Mouse (Mus musculus): ENCODE measurements around the gene Sytl5. TPM values are rescaled to one million over a fixed set of nuclear protein-coding genes. Genes with fewer than 3 reads are reported as not detected.

Sytl5 gene
- polyA plus RNA-seq (2015; fragmentation: Nextera tagmentation; extraction: Ambion mirVana), result 0.21 TPM in 2 replicates

- Histone ChIP-seq H3K36me3 (no peaks in the 10 kb centered on the region), H3K4me3 (no peak within 1 kb of the TSS), H3K9me3 (no peaks in the 10 kb centered on the region), H3K27me3 (no peaks in the 10 kb centered on the region), H3K27ac (replicated peaks) (no peak within 1 kb of the TSS), H3K4me2 (no peak within 1 kb of the TSS), H3K9ac (no peak within 1 kb of the TSS), H3K4me1 (replicated peaks) (no peaks in the 10 kb centered on the region)
- ATAC-seq (ENCODE audit: low read depth), result no peak
- WGBS, result 76% methylated on average over 2 of the region's 2 CpGs
These were observed at the start of gene Sytl5 for GRCm38 (mm10) chrX:9885322-9885721. TSS of gene Sytl5 (plus strand) at chrX:9885622.

GRCm38 (mm10) chrX:9846628-9847027 lies 38.8 kb upstream of the Sytl5 start, which contains the start of gene Hypm:
TSS of gene Hypm (plus strand) at chrX:9846928.
- Histone ChIP-seq H3K4me2 (no peak within 1 kb of the TSS), H3K27me3 (no peaks in the 10 kb centered on the region), H3K9me3 (no peaks in the 10 kb centered on the region), H3K9ac (no peak within 1 kb of the TSS), H3K27ac (replicated peaks) (no peak within 1 kb of the TSS), H3K36me3 (no peaks in the 10 kb centered on the region), H3K4me1 (replicated peaks) (no peaks in the 10 kb centered on the region), H3K4me3 (no peak within 1 kb of the TSS)
- ATAC-seq (ENCODE audit: low read depth), result no peak
- 88% methylated on average over 3 of the region's 3 CpGs for WGBS

GRCm38 (mm10) chrX:9849403-9849802 lies 36.0 kb upstream of the Sytl5 start, which contains the start of gene H2al3:
TSS of gene H2al3 (plus strand) at chrX:9849703.
- Histone ChIP-seq H3K4me1 (replicated peaks) (no peaks in the 10 kb centered on the region), H3K9ac (no peak within 1 kb of the TSS), H3K27ac (replicated peaks) (no peak within 1 kb of the TSS), H3K4me3 (no peak within 1 kb of the TSS), H3K27me3 (no peaks in the 10 kb centered on the region), H3K36me3 (no peaks in the 10 kb centered on the region), H3K9me3 (no peaks in the 10 kb centered on the region), H3K4me2 (no peak within 1 kb of the TSS)
- no peak for ATAC-seq (ENCODE audit: low read depth)
- 15% methylated on average over 1 of the region's 1 CpGs for WGBS

- no peaks in the 10 kb centered on the region for H3K36me3 ChIP-seq
- no peak overlapping the region for H3K27ac ChIP-seq (replicated peaks)
- H3K4me1 ChIP-seq (replicated peaks), result no peaks in the 10 kb centered on the region
- H3K9ac ChIP-seq, result no peak overlapping the region
- H3K4me3 ChIP-seq, result no peak overlapping the region
- no peaks in the 10 kb centered on the region for H3K9me3 ChIP-seq
- WGBS, result 93% methylated on average over 2 of the region's 2 CpGs
- H3K27me3 ChIP-seq, result no peaks in the 10 kb centered on the region
- H3K4me2 ChIP-seq, result no peak overlapping the region
- no peak for ATAC-seq (ENCODE audit: low read depth)
These were observed 23.6 kb upstream of the Sytl5 start for GRCm38 (mm10) chrX:9861859-9862258.

GRCm38 (mm10) chrX:9875519-9875918 lies 9.9 kb upstream of the Sytl5 start:
- Histone ChIP-seq H3K4me2 (no peak overlapping the region), H3K27me3 (no peaks in the 10 kb centered on the region), H3K9me3 (no peaks in the 10 kb centered on the region), H3K27ac (replicated peaks) (no peak overlapping the region), H3K36me3 (no peaks in the 10 kb centered on the region), H3K4me3 (no peak overlapping the region), H3K4me1 (replicated peaks) (no peaks in the 10 kb centered on the region), H3K9ac (no peak overlapping the region)
- WGBS, result 100% methylated on average over 2 of the region's 2 CpGs
- no peak for ATAC-seq (ENCODE audit: low read depth)

- Histone ChIP-seq H3K9me3 (no peaks in the 10 kb centered on the region), H3K9ac (no peak overlapping the region), H3K27me3 (no peaks in the 10 kb centered on the region), H3K36me3 (no peaks in the 10 kb centered on the region), H3K4me1 (replicated peaks) (no peaks in the 10 kb centered on the region), H3K4me2 (no peak overlapping the region), H3K4me3 (no peak overlapping the region), H3K27ac (replicated peaks) (no peak overlapping the region)
- ATAC-seq (ENCODE audit: low read depth), result no peak
- WGBS, result 53% methylated on average over 2 of the region's 2 CpGs
These were observed 24.1 kb downstream of the Sytl5 start for GRCm38 (mm10) chrX:9909572-9909971.

- Histone ChIP-seq H3K4me2 (no peak overlapping the region), H3K9ac (no peak overlapping the region), H3K27me3 (no peaks in the 10 kb centered on the region), H3K4me3 (no peak overlapping the region), H3K27ac (replicated peaks) (no peak overlapping the region), H3K4me1 (replicated peaks) (no peaks in the 10 kb centered on the region), H3K36me3 (no peaks in the 10 kb centered on the region), H3K9me3 (no peaks in the 10 kb centered on the region)
- ATAC-seq (ENCODE audit: low read depth), result no peak
These were observed 48.4 kb downstream of the Sytl5 start for GRCm38 (mm10) chrX:9933839-9934238.

GRCm38 (mm10) chrX:9984094-9984669 lies 98.8 kb downstream of the Sytl5 start:
- Histone ChIP-seq H3K27ac (replicated peaks) (no peak overlapping the region), H3K4me1 (replicated peaks) (no peaks in the 10 kb centered on the region), H3K4me2 (no peak overlapping the region), H3K9me3 (no peaks in the 10 kb centered on the region), H3K36me3 (no peaks in the 10 kb centered on the region), H3K9ac (no peak overlapping the region), H3K27me3 (no peaks in the 10 kb centered on the region), H3K4me3 (no peak overlapping the region)
- ATAC-seq (ENCODE audit: low read depth), result no peak

GRCm38 (mm10) chrX:10000718-10001117 lies 115.3 kb downstream of the Sytl5 start:
- Histone ChIP-seq H3K36me3 (no peaks in the 10 kb centered on the region), H3K4me2 (no peak overlapping the region), H3K4me3 (no peak overlapping the region), H3K9me3 (no peaks in the 10 kb centered on the region), H3K27ac (replicated peaks) (no peak overlapping the region), H3K4me1 (replicated peaks) (no peaks in the 10 kb centered on the region), H3K27me3 (no peaks in the 10 kb centered on the region), H3K9ac (no peak overlapping the region)
- no peak for ATAC-seq (ENCODE audit: low read depth)
- WGBS, result 73% methylated on average over 1 of the region's 1 CpGs

- Histone ChIP-seq H3K27ac (replicated peaks) (no peak overlapping the region), H3K4me2 (no peak overlapping the region), H3K9ac (no peak overlapping the region), H3K36me3 (no peaks in the 10 kb centered on the region), H3K4me3 (no peak overlapping the region), H3K4me1 (replicated peaks) (no peaks in the 10 kb centered on the region), H3K9me3 (no peaks in the 10 kb centered on the region), H3K27me3 (no peaks in the 10 kb centered on the region)
- WGBS, result 58% methylated on average over 1 of the region's 1 CpGs
- no peak for ATAC-seq (ENCODE audit: low read depth)
These were observed 120.5 kb downstream of the Sytl5 start for GRCm38 (mm10) chrX:10005946-10006345.

- H3K4me1 ChIP-seq (replicated peaks), result no peaks in the 10 kb centered on the region
- no peak overlapping the region for H3K4me2 ChIP-seq
- H3K4me3 ChIP-seq, result no peak overlapping the region
- no peaks in the 10 kb centered on the region for H3K9me3 ChIP-seq
- ATAC-seq (ENCODE audit: low read depth), result no peak
- WGBS, result 90% methylated on average over 1 of the region's 1 CpGs
- no peak overlapping the region for H3K9ac ChIP-seq
- H3K36me3 ChIP-seq, result no peaks in the 10 kb centered on the region
- H3K27me3 ChIP-seq, result no peaks in the 10 kb centered on the region
- no peak overlapping the region for H3K27ac ChIP-seq (replicated peaks)
These were observed 122.4 kb downstream of the Sytl5 start for GRCm38 (mm10) chrX:10007675-10008270.

GRCm38 (mm10) chrX:10010202-10010601 lies 124.8 kb downstream of the Sytl5 start:
- Histone ChIP-seq H3K27me3 (no peaks in the 10 kb centered on the region), H3K36me3 (no peaks in the 10 kb centered on the region), H3K27ac (replicated peaks) (no peak overlapping the region), H3K4me1 (replicated peaks) (no peaks in the 10 kb centered on the region), H3K9me3 (no peaks in the 10 kb centered on the region), H3K4me2 (no peak overlapping the region), H3K9ac (no peak overlapping the region), H3K4me3 (no peak overlapping the region)
- no peak for ATAC-seq (ENCODE audit: low read depth)

GRCm38 (mm10) chrX:10034666-10035065 lies 149.2 kb downstream of the Sytl5 start:
- Histone ChIP-seq H3K9me3 (no peaks in the 10 kb centered on the region), H3K27me3 (no peaks in the 10 kb centered on the region), H3K27ac (replicated peaks) (no peak overlapping the region), H3K36me3 (no peaks in the 10 kb centered on the region), H3K4me1 (replicated peaks) (no peaks in the 10 kb centered on the region), H3K9ac (no peak overlapping the region), H3K4me2 (no peak overlapping the region), H3K4me3 (no peak overlapping the region)
- no peak for ATAC-seq (ENCODE audit: low read depth)
